Mouse (Mus musculus): ENCODE data around the gene Dst.

- TF ChIP-seq CTCF (IDR thresholded peaks at IDR 0.05; ENCODE audit: insufficient read depth, low read depth, low read length): no peak
- TF ChIP-seq POLR2A (IDR thresholded peaks at IDR 0.05; ENCODE audit: insufficient read depth, low read depth, low read length): no peak
Observed at GRCm38 (mm10) chr1:33946601-33947395, 38.8 kb downstream of the Dst start.
